Mouse (Mus musculus) ovary, adult 2 months (tissue): ENCODE measurements around the gene Hhatl. TPM values are rescaled to one million over a fixed set of nuclear protein-coding genes. Genes with fewer than 3 reads are reported as not detected.

Experiments used
- polyA plus RNA-seq: library from polyadenylated mRNA; depleted of rRNA; stranded (reverse); fragments of >200 nt; gene quantifications from 2 replicates; pipeline ENCODE4 v1.2.3, GENCODE M21; 2012; rRNA removed

Gene Hhatl
- polyA plus RNA-seq, result 5.1 and 5.4 TPM in 2 replicates

DNA sequence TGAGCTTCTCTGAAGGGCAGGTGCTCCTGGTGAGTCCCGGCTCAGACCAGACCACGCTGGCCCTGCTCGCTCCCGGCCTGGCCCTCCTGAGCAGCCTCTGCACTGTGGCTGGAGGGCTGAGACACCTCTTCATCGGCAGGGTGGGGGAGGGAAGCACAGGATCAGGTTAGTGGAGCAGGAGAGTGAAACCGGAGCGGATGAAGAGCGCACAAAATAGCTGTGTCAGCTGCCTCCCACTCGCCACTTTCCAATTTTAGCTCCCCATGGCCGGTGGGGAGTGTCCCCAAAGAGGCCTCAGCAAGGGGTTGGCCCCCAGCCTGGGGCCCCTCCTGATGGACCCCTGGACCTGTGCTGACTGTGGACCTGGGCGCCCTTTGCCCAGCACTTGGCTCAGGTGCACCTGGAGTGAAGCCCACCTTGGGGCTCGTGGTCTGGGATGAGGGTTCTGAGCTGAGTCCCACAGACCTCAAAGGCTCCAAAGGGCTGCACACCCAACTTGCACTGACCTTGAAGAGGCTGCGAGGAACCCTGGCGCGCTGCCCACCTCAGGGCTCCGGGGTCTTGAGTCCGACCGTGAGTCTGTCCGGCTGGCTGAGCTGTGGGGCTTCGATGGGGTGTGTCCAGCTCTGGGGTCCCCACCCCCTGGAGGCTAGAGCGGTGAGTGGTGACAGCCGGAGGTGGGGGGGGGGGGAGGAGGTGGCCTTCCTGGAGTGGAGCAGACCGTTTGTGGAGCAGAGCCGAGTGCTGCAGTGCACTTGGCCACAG is at the start of gene Hhatl:
Gene Hhatl (minus strand): TSS at position 751 of the 765 bp plus-strand sequence.

DNA sequence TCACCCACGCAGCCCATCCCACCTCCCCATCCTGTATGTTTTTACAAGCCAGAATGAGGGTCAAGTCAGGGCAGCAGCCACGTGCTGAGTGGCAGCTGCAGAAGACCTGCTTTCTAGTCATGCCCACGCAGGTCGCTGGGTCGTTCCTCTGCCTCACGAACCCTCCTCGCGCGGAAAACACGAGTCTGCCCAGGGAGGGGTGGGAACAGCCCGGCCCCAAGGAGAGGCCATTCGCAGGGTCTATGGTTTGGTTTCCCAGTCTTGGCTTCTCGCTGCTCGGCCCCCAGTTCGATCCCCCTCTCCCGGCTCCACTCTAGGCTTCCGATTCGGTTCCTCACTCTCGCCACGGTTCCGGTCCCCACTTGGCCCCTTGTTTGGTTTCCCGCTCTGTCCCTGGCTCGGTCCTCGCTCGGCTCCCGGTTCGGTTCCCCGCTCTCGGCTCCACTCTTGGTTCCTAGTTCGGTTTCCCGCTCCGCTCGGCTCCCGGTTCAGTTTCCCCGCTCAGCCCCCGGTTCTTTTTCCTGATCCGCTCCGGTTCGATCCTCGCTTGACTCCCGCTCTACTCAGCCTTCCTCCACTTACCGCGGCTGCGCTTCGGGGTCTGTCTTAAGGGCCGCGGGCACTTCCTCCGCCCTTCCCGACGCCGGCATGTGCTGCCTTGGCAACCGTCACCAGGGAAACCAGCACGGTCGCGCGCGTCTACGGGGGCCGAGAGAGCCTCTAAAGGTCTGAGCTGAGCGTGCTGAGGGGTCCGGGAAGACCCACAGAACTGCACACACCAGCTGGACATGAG is 46.7 kb upstream of the Hhatl start, which contains the start of gene Ccdc13:
Gene Ccdc13 (minus strand): TSS at position 633 of the 793 bp plus-strand sequence.

DNA sequence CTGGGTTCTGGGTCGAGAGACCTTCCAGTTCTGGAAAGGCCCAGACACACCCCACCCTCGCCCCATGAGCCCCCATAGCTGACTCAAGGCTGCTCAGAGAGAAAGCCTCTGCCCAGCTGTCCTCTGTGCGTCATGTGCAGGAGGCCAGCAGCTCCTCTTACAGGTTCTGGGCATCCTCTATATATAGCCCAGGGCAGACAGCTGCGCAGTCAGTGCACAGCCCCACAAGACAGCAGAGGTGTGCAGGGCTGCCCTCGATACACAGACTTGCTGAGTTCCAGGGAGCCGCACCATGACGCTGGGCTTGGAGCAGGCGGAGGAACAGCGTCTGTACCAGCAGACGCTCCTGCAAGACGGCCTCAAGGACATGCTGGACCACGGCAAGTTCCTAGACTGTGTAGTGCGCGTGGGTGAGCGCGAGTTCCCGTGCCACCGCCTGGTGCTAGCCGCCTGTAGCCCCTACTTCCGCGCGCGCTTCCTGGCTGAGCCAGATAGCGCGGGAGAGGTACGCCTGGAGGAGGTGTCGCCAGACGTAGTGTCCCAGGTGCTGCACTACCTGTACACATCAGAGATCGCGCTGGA is 14.7 kb downstream of the Hhatl start, which contains the start of gene Klhl40:
Gene Klhl40 (plus strand): TSS at position 124 of the 582 bp plus-strand sequence.

DNA sequence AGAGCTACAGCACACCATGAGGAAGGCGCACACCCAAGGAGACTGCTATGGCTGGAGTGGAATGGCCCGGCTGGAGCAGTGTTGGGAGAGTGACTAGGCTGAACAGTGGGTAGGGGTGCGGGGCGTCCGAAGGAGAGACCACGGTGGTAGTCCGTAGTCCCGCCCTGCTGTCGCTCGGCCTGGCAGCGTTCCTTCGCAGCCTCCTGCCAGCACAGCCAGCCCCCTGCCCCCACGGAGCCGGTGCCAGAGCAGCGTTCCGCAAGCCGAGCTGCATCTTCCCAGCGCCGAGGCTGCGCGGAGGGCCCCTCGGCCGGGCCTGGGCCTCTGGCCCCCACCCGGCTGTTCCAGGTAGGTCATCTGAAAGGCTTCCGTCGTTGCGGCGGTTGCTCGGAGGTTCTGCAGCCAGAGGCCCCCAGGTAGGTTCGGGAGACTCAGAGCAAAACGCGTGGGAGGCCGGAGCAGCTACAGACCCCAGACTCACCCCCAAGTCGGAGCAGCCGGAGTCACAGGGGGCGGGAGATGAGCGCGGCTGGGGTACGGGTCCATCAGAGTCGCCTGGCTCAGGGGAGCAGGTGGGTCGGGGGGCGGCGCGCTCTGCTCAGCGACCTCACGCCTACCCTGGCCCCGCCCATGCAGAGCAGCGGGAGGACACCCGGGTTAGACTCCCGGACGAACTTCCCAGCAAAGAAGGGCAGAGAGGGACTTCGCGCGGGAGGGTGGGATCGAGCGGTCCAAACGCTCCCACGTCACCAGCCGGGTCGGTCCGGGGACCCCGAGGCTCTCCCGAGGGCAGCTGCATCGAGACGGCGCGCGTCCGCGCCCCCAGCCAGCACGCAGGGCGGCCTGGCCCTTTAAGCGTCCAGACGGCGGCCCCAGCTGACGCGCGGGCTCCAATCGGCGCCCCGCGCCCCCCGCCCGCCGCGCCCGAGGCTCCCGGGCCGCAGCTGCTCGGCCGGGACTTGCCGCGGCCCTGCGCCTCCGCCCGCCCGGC is 32.9 kb downstream of the Hhatl start, which contains the start of gene Zfp651:
Gene Zfp651 (plus strand): TSS at position 240 of the 991 bp plus-strand sequence.

Other genes starting within 250 kb of the Hhatl start
- 0.17 and 0.39 TPM in 2 replicates for gene Lyzl4, start 150.4 kb downstream of the Hhatl start, polyA plus RNA-seq
- 1.4 and 2.9 TPM in 2 replicates for gene Vipr1, start 149.8 kb downstream of the Hhatl start, polyA plus RNA-seq
- gene Sec22c, start 87.0 kb downstream of the Hhatl start, polyA plus RNA-seq, result 7.4 and 11.1 TPM in 2 replicates
- 10.7 and 14.3 TPM in 2 replicates for gene Ss18l2, start 82.2 kb downstream of the Hhatl start, polyA plus RNA-seq
- 46.0 and 59.0 TPM in 2 replicates for gene Nktr, start 73.3 kb downstream of the Hhatl start, polyA plus RNA-seq
- 72.1 and 78.1 TPM in 2 replicates for gene Zfp651, start 33.2 kb downstream of the Hhatl start, polyA plus RNA-seq
- gene Klhl40, start 14.9 kb downstream of the Hhatl start, polyA plus RNA-seq, result 0.87 and 0.97 TPM in 2 replicates
- 3.8 and 4.0 TPM in 2 replicates for gene Ccdc13, start 47.0 kb upstream of the Hhatl start, polyA plus RNA-seq
- gene Higd1a, start 65.9 kb upstream of the Hhatl start, polyA plus RNA-seq, result 11.7 and 13.6 TPM in 2 replicates
- gene Ackr2, start 105.8 kb upstream of the Hhatl start, polyA plus RNA-seq, result 2.6 and 2.7 TPM in 2 replicates
- gene Cyp8b1, start 123.8 kb upstream of the Hhatl start, polyA plus RNA-seq, result 0.36 and 0.40 TPM in 2 replicates
- gene Fam198a, start 158.5 kb upstream of the Hhatl start, polyA plus RNA-seq, result 9.3 and 9.7 TPM in 2 replicates
- gene Pomgnt2, start 204.6 kb upstream of the Hhatl start, polyA plus RNA-seq, result 41.0 and 47.8 TPM in 2 replicates